In the genomic region with DNA sequence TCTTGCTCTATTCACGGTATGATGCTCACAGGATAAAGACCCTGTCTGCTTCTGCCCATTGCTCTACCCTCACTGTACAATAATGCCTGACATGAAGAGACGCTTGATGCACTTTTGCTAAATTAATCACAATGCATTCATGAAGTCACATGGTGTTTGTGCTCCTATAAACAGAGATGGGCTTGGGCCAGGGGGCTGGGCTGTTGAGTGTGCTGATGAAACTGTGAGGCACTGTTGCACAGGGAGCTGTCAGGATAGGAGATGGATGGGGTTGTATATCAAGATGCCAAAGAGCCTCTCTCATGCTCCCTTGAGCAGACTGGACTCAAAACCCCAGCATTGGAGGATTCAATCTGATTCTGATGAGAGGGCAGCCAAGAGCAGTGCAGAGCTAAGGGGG, we compare ENCODE assay signal across 31 mouse cellular contexts. TPM values are rescaled to one million over a fixed set of nuclear protein-coding genes. Genes with fewer than 3 reads are reported as not detected.
"Had no signal": no experiment of that assay in that cellular context is flagged by ENCODE, and none has a peak within 500 bp of the region (broad histone marks: within the 10 kb centered on the region; RNA-seq: fewer than 3 reads in every experiment).

No protein-coding gene starts in this region.

- ATAC-seq: intestine, postnatal 0 days; liver, postnatal 0 days; lung, postnatal 0 days; midbrain, embryonic 15.5 days had no signal

- H3K9ac ChIP-seq: limb, embryonic 12.5 days; limb, embryonic 15.5 days; liver, embryonic 14.5 days; liver, postnatal 0 days; lung, embryonic 14.5 days; midbrain, embryonic 12.5 days; midbrain, embryonic 15.5 days; stomach, embryonic 15.5 days had no signal

- H3K27me3 ChIP-seq: limb, embryonic 12.5 days; limb, embryonic 15.5 days; midbrain, embryonic 12.5 days; midbrain, embryonic 15.5 days; stomach, embryonic 15.5 days had no signal

- H3K4me2 ChIP-seq: limb, embryonic 12.5 days; limb, embryonic 15.5 days; liver, embryonic 11.5 days; lung, embryonic 14.5 days; midbrain, embryonic 12.5 days; midbrain, embryonic 15.5 days; stomach, embryonic 15.5 days had no signal

- DNase-seq: kidney, adult 2 months; kidney, postnatal 36 days; layer of hippocampus, postnatal 36 days; left cerebral cortex, postnatal 4 days; liver, postnatal 0 days; lung, embryonic 14.5 days; lung, postnatal 36 days; right cerebral cortex, adult 18-20 months; right cerebral cortex, postnatal 14 days; spleen, adult 18-20 months; thymus, adult 2 months; thymus, postnatal 14 days; thymus, postnatal 4 days had no signal

- H3K9me3 ChIP-seq: limb, embryonic 12.5 days; limb, embryonic 15.5 days; megakaryocyte, embryonic 14.5 days; midbrain, embryonic 12.5 days; midbrain, embryonic 15.5 days; stomach, embryonic 15.5 days had no signal

- H3K4me3 ChIP-seq: left cerebral cortex, adult 2 months; limb, embryonic 12.5 days; limb, embryonic 15.5 days; megakaryocyte, embryonic 14.5 days; midbrain, embryonic 12.5 days; midbrain, embryonic 15.5 days; stomach, embryonic 15.5 days had no signal

- H3K27ac ChIP-seq: kidney, postnatal 0 days; left cerebral cortex, adult 2 months; limb, embryonic 12.5 days; limb, embryonic 15.5 days; liver, embryonic 14.5 days; midbrain, embryonic 12.5 days; midbrain, embryonic 15.5 days; stomach, embryonic 15.5 days had no signal

- H3K36me3 ChIP-seq: limb, embryonic 12.5 days; limb, embryonic 15.5 days; midbrain, embryonic 12.5 days; midbrain, embryonic 15.5 days; stomach, embryonic 15.5 days had no signal

RNA-seq across cellular contexts. Expression of gene Prg3, which starts 45.1 kb away (rescaled TPM):
- total RNA-seq: layer of hippocampus, adult 8-10 months; layer of hippocampus, postnatal 10 days; layer of hippocampus, postnatal 36 days; left cerebral cortex, adult 2 months; left cerebral cortex, postnatal 14 days; left cerebral cortex, postnatal 4 days had no signal
- polyA plus RNA-seq: intestine, embryonic 14.5 days; intestine, postnatal 0 days; kidney, embryonic 14.5 days; kidney, postnatal 0 days; limb, embryonic 12.5 days; limb, embryonic 15.5 days; lung, embryonic 14.5 days; lung, postnatal 0 days; midbrain, embryonic 12.5 days; midbrain, embryonic 15.5 days; neural tube, embryonic 11.5 days had no signal

RNA-seq across cellular contexts. Expression of gene Prg2, which starts 52.9 kb away (rescaled TPM):
- total RNA-seq: layer of hippocampus, adult 8-10 months; layer of hippocampus, postnatal 10 days; layer of hippocampus, postnatal 36 days; left cerebral cortex, adult 2 months; left cerebral cortex, postnatal 14 days; left cerebral cortex, postnatal 4 days had no signal
- polyA plus RNA-seq: intestine, embryonic 14.5 days; intestine, postnatal 0 days; kidney, embryonic 14.5 days; kidney, postnatal 0 days; lung, embryonic 14.5 days; lung, postnatal 0 days; midbrain, embryonic 12.5 days; neural tube, embryonic 11.5 days had no signal
